Mouse (Mus musculus): ENCODE data around the gene B3galnt1.

GRCm38 (mm10) chr3:69529576-69529975 lies 69.2 kb downstream of the B3galnt1 start:
- TF ChIP-seq POLR2A (IDR thresholded peaks at IDR 0.05; ENCODE audit: insufficient read depth, low read depth, low read length) (no peak), CTCF (IDR thresholded peaks at IDR 0.05) (no peak)

All from heart, adult 2 months (tissue).